Mouse (Mus musculus) lung, adult 2 months (tissue): ENCODE measurements at regions not wholly inside any gene's neighbourhood (a gene's known extent, or its start where the extent isn't known, plus 50 kb on each side); places are given as distances from the start of the nearest gene placed in this dataset.

Source experiments
- CTCF ChIP-seq: fragments of 200-500 bp; IDR thresholded peaks from 2 replicates; pipeline ENCODE4 v1.5.1; 2011; ENCODE audit warnings: mild to moderate bottlenecking, low read length, control low read depth; ENCODE audit not compliant: insufficient read depth
- POLR2A ChIP-seq: fragments of 200-500 bp; IDR thresholded peaks from 2 replicates; pipeline ENCODE4 v1.6.1; 2011; ENCODE audit warnings: low read depth, mild to moderate bottlenecking, control low read depth, low read length, borderline replicate concordance; ENCODE audit errors: extremely low read depth

- TF ChIP-seq CTCF (no peak), POLR2A (no peak)
These were observed 124.2 kb upstream of the Thy1 start for GRCm38 (mm10) chr9:43919010-43919409.
